Mouse (Mus musculus) limb, embryonic 12.5 days (tissue): Measurements from ENCODE around the gene Arl13b. TPM values are rescaled to one million over a fixed set of nuclear protein-coding genes. Genes with fewer than 3 reads are reported as not detected.

ENCODE experiments used
- ATAC-seq: fragments of 200-750 bp; cut with Nextera tagmentation; 2 replicates; pipeline ENCODE4 v1.8.0; 2017; ENCODE audit warnings: low read depth, moderate TSS enrichment; ENCODE audit not compliant: insufficient number of reproducible peaks, insufficient read depth, low FRiP score, low TSS enrichment
- H3K27ac ChIP-seq: fragments of 300-500 bp; sonication (generic); 2 replicates; pipeline ENCODE4 v1.5.1; 2016; ENCODE audit warnings: mild to moderate bottlenecking, moderate library complexity
- H3K27me3 ChIP-seq: fragments of 300-500 bp; sonication (generic); 2 replicates; pipeline ENCODE4 v1.6.1; 2016; ENCODE audit warnings: mild to moderate bottlenecking, moderate library complexity
- H3K36me3 ChIP-seq: fragments of 300-500 bp; sonication (generic); 2 replicates; pipeline ENCODE4 v1.6.1; 2016; ENCODE audit warnings: mild to moderate bottlenecking, moderate library complexity
- H3K4me1 ChIP-seq: fragments of 300-500 bp; sonication (generic); replicated peaks from 2 replicates; pipeline ENCODE4 v1.6.1; 2016
- H3K4me2 ChIP-seq: fragments of 300-500 bp; sonication (generic); 2 replicates; pipeline ENCODE4 v1.6.1; 2016; ENCODE audit warnings: mild to moderate bottlenecking, moderate library complexity
- H3K4me3 ChIP-seq: fragments of 300-500 bp; sonication (generic); replicated peaks from 2 replicates; pipeline ENCODE4 v1.5.1; 2016; ENCODE audit warnings: mild to moderate bottlenecking
- H3K9ac ChIP-seq: fragments of 300-500 bp; sonication (generic); replicated peaks from 2 replicates; pipeline ENCODE4 v1.6.1; 2016; ENCODE audit warnings: mild to moderate bottlenecking, moderate library complexity
- H3K9me3 ChIP-seq: fragments of 300-500 bp; sonication (generic); 2 replicates; pipeline ENCODE4 v1.6.1; 2016; ENCODE audit warnings: mild to moderate bottlenecking, moderate library complexity
- WGBS: fragments of 180-500 bp; shearing (Covaris S2); methylation state at CpG from one replicate; pipeline ENCODE4 v1.1.7; 2016; 5-methylcytosine and 5-hydroxymethylcytosine counted together
- microRNA-seq: library from miRNA; unstranded; fragments of <30 nt; microRNA quantifications from one replicate; pipeline ENCODE4, GENCODE M21; 2017
- polyA plus RNA-seq: library from polyadenylated mRNA; unstranded; fragments of >200 nt; fragmentation: Nextera tagmentation; extraction: Ambion mirVana; gene quantifications from 2 replicates; pipeline ENCODE4 v1.2.1, GENCODE M21; 2016

The Arl13b gene
- polyA plus RNA-seq, 1 experiment from 2014 or later = 25.8 TPM

DNA sequence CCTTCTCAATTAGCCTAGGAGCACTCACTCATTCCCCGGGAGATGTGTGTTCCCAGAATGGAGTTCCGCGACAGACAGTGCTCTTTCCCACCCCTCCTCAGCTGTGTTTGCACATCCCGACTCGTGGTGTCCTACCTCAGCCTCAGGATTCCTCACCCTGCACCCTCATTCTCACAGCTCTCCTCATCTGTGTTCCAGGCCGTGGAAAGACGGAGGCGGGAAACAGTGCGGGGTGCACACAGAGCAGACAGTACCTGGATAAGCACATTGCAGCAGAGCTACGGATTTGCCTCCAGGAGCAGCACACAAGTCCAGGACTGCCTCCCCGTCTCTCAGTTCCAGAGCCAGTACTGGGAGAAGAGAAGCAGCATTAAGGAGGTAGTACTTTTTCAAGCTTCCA is 70.8 kb downstream of the Arl13b start:
- Histone ChIP-seq H3K27ac (no peak overlapping the region), H3K4me1 (peaks cover 12% of the 10 kb centered on the region), H3K36me3 (no peaks in the 10 kb centered on the region; the same call in 1 of the 2 replicates), H3K9ac (no peak overlapping the region), H3K4me3 (no peak overlapping the region), H3K9me3 (no peaks in the 10 kb centered on the region), H3K27me3 (no peaks in the 10 kb centered on the region), H3K4me2 (no peak overlapping the region)
- ATAC-seq = no peak
- WGBS = 88% methylated on average over 11 of the region's 11 CpGs

DNA sequence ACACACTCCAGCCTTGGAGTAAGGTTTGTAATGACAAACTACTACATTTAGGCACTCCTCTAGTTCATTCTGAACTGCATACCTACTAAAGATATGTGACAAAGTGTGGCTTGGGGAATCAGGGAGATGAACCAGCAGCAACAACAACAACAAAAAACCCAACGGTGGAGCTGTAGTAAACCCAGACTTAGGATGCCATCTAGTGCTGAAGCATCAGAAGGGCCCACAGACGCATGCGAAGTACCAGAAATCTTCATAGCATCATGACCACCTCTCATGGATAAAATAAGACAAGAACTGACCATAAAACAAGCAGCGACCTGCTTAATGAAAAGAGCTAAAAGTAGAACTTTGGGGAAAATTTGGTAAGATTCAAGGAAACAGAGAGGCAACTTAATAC is 73.4 kb downstream of the Arl13b start:
- H3K36me3 ChIP-seq = peaks cover 8% of the 10 kb centered on the region
- no peaks in the 10 kb centered on the region for H3K9me3 ChIP-seq
- ATAC-seq = no peak
- H3K9ac ChIP-seq = no peak overlapping the region
- no peak overlapping the region for H3K27ac ChIP-seq
- no peak overlapping the region for H3K4me3 ChIP-seq
- no peak overlapping the region for H3K4me2 ChIP-seq
- H3K4me1 ChIP-seq = peaks cover 7% of the 10 kb centered on the region
- WGBS = 81% methylated on average over 4 of the region's 4 CpGs
- no peaks in the 10 kb centered on the region for H3K27me3 ChIP-seq

DNA sequence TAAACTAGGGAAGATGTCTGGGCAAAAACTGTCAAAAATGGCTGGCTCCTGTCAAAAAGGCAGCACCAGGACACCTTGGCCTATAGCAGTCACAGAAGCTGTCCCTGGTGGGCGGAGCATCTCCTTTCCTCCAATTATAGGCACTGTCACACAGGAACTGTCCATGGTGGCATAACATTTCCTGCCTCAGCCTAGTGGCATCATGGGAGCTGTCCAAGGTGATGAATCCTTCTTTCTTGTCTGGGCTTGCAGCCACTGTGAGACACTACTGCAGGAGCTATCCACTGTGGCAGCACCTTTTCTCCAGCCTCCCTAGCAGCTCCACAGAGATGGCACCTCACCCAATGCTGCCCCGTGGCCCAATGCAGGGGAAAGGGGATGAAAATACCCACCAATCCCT is 88.5 kb downstream of the Arl13b start:
- no peak overlapping the region for H3K9ac ChIP-seq
- WGBS = 98% methylated on average over 2 of the region's 2 CpGs
- H3K27me3 ChIP-seq = no peaks in the 10 kb centered on the region
- no peak overlapping the region for H3K4me3 ChIP-seq
- ATAC-seq = no peak; the same call in 1 of the 2 replicates
- no peaks in the 10 kb centered on the region; the same call in 1 of the 2 replicates for H3K9me3 ChIP-seq
- H3K36me3 ChIP-seq = no peaks in the 10 kb centered on the region; the same call in 1 of the 2 replicates
- H3K4me1 ChIP-seq = no peaks in the 10 kb centered on the region
- no peak overlapping the region for H3K4me2 ChIP-seq
- H3K27ac ChIP-seq = no peak overlapping the region

DNA sequence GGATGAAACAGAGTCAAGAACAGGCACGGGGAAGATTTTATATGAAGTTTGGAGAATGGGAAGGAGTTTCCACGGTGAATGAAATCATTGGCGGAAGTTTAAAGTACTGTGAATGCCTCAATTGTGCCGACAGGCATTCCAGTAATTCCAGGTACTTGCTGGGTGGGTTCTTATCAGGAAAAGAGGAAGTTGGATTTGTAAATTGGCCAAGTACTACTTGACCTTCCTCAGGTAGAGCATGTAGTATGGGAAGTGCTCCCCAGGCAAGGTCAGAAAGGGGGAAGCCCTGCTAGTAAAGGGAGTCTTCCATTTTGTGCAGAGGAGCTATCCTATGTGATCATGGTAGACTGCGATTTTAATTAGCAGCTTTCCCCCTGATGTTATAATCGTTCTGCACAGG is 91.5 kb downstream of the Arl13b start:
- no peak for ATAC-seq
- Histone ChIP-seq H3K9ac (no peak overlapping the region), H3K4me2 (no peak overlapping the region), H3K27ac (no peak overlapping the region), H3K4me3 (no peak overlapping the region), H3K27me3 (no peaks in the 10 kb centered on the region), H3K36me3 (no peaks in the 10 kb centered on the region), H3K4me1 (no peaks in the 10 kb centered on the region), H3K9me3 (no peaks in the 10 kb centered on the region; the same call in 1 of the 2 replicates)
- WGBS = 95% methylated on average over 6 of the region's 6 CpGs

DNA sequence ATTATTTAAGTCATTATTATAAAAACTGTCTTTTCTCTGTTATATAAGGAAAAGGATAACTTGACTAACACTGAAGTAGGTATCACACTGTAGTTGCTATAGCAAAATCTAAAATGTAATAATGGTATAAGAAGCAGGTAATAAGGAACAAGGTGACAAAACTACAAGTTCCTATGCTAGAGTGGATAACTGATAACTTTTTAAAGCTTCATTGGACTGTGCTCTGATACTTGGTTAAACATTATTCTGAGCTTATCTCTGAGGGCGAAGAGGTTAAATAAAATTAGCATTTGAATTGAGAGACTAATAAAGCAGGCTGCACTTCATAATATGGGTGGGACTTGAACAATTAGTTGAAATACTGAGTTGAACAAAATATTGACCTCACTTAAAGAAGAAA is 93.2 kb downstream of the Arl13b start:
- no peaks in the 10 kb centered on the region for H3K27me3 ChIP-seq
- no peaks in the 10 kb centered on the region for H3K4me1 ChIP-seq
- no peak overlapping the region for H3K9ac ChIP-seq
- H3K4me3 ChIP-seq = no peak overlapping the region
- no peak overlapping the region for H3K27ac ChIP-seq
- H3K36me3 ChIP-seq = no peaks in the 10 kb centered on the region
- 82% methylated on average over 1 of the region's 1 CpGs for WGBS
- H3K9me3 ChIP-seq = no peaks in the 10 kb centered on the region; the same call in 1 of the 2 replicates
- ATAC-seq = no peak
- no peak overlapping the region for H3K4me2 ChIP-seq

- Histone ChIP-seq H3K4me2 (no peak overlapping the region), H3K9me3 (no peaks in the 10 kb centered on the region), H3K4me1 (no peaks in the 10 kb centered on the region), H3K27ac (no peak overlapping the region), H3K4me3 (no peak overlapping the region), H3K27me3 (no peaks in the 10 kb centered on the region), H3K36me3 (no peaks in the 10 kb centered on the region), H3K9ac (no peak overlapping the region)
- ATAC-seq = no peak
- WGBS = 86% methylated on average over 4 of the region's 4 CpGs
Measured at GRCm38 (mm10) chr16:62753079-62753478, 93.8 kb downstream of the Arl13b start.

GRCm38 (mm10) chr16:62745875-62746274 is 101.0 kb downstream of the Arl13b start:
- Histone ChIP-seq H3K27me3 (no peaks in the 10 kb centered on the region), H3K9me3 (no peaks in the 10 kb centered on the region), H3K4me2 (no peak overlapping the region), H3K4me1 (no peaks in the 10 kb centered on the region), H3K4me3 (no peak overlapping the region), H3K9ac (no peak overlapping the region), H3K27ac (no peak overlapping the region), H3K36me3 (no peaks in the 10 kb centered on the region)
- WGBS = 63% methylated on average over 2 of the region's 2 CpGs
- no peak for ATAC-seq

Small RNA genes lying within 50 kb of the gene (microRNA-seq; reads per million reads assigned to microRNA genes)
- not detected for gene Gm25986

Other genes with a start within 250 kb of the Arl13b start
- gene Nsun3, start 60.2 kb downstream of the Arl13b start, polyA plus RNA-seq = 6.8 and 9.4 TPM in 2 replicates
- 0.31 and 0.90 TPM in 2 replicates for gene Stx19, start 32.4 kb downstream of the Arl13b start, polyA plus RNA-seq
- 23.8 and 24.3 TPM in 2 replicates for gene Pros1, start 7.3 kb upstream of the Arl13b start, polyA plus RNA-seq